In the genomic region with DNA sequence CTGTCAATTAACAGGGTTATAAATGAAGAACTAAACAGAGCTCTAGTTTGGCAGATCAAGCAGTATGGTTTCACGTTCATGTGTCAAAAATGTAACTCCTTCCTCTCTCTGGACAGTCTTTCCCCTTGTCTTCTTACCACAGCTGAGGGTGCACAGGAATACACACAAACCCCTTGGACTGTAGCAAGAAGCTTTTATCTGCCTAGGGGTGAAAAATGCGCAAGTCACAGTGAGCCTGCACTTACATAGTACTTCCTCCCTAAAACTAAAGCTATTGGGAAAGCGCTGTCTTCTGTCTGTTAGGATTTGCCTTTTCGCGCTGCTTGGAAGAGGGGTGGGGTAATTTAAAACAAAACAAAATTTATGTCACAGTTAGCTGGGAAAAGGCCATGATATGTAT, we compare ENCODE assay signal across 14 mouse cellular contexts. TPM values are rescaled to one million over a fixed set of nuclear protein-coding genes. Genes with fewer than 3 reads are reported as not detected.
DNase-seq lines count a peak whose midpoint lies in the region; ATAC-seq and TF ChIP-seq lines count a peak whose summit lies in the region.
"Had no signal": no experiment of that assay in that cellular context is flagged by ENCODE, and none has a peak within 500 bp of the region (broad histone marks: within the 10 kb centered on the region; RNA-seq: fewer than 3 reads in every experiment).

No protein-coding gene starts in this region.

- TF ChIP-seq CTCF in C2C12 (IDR thresholded peaks at IDR 0.05; ENCODE audit: control insufficient read depth, insufficient read depth, insufficient read length): no peak

- H3ac ChIP-seq in C2C12 (ENCODE audit: control insufficient read depth, insufficient read length, low read depth): peak overlapping the region; percentile 6

- H3K4me3 ChIP-seq in liver, embryonic 15.5 days (replicated peaks): peak overlapping the region; percentile 7; the same call in 1 of the 2 replicates
- no peak overlapping the region for H3K4me3 ChIP-seq in liver, embryonic 12.5 days
- no peak overlapping the region for H3K4me3 ChIP-seq in C2C12 (ENCODE audit: insufficient read depth, poor library complexity, severe bottlenecking)
- H3K4me3 ChIP-seq: hindbrain, embryonic 15.5 days; layer of hippocampus, adult 2 months; limb, embryonic 13.5 days; neural tube, embryonic 12.5 days had no signal

- no peak; the same call in 1 of the 2 replicates for ATAC-seq in liver, embryonic 15.5 days (ENCODE audit: insufficient read depth)
- no peak for ATAC-seq in liver, embryonic 12.5 days
- ATAC-seq in megakaryocyte progenitor cell, adult 5-6 weeks (replicated peaks; ENCODE audit: poor library complexity): peak; percentile 65
- ATAC-seq in megakaryocyte-erythroid progenitor cell, adult 5-6 weeks (replicated peaks; ENCODE audit: low FRiP score, low TSS enrichment, poor library complexity, severe bottlenecking): no peak

- H3K27ac ChIP-seq in liver, embryonic 15.5 days (replicated peaks): peak overlapping the region; percentile 39; the same call in 1 of the 2 replicates
- no peak overlapping the region for H3K27ac ChIP-seq in liver, embryonic 12.5 days
- H3K27ac ChIP-seq: hindbrain, embryonic 15.5 days; layer of hippocampus, adult 2 months; limb, embryonic 13.5 days; neural tube, embryonic 12.5 days had no signal

- peak; percentile 41 for DNase-seq in NIH3T3 (ENCODE audit: low read depth)
- no peak for DNase-seq in kidney, postnatal 4 days
- DNase-seq in B cell, adult 2 months: no peak
- DNase-seq: cerebellum, adult 9-10 months; right cerebral cortex, postnatal 25 days had no signal

- no peaks in the 10 kb centered on the region for H3K4me1 ChIP-seq in liver, embryonic 15.5 days (replicated peaks)
- H3K4me1 ChIP-seq in liver, embryonic 12.5 days: no peaks in the 10 kb centered on the region
- H3K4me1 ChIP-seq: hindbrain, embryonic 15.5 days; neural tube, embryonic 12.5 days had no signal

- no peaks in the 10 kb centered on the region for H3K79me3 ChIP-seq in C2C12 (ENCODE audit: low read depth)

- H3K79me2 ChIP-seq in C2C12 (ENCODE audit: control insufficient read depth, insufficient read depth): no peaks in the 10 kb centered on the region

- H3K9me3 ChIP-seq in liver, embryonic 15.5 days (replicated peaks): no peaks in the 10 kb centered on the region
- H3K9me3 ChIP-seq in liver, embryonic 12.5 days (replicated peaks): no peaks in the 10 kb centered on the region
- H3K9me3 ChIP-seq: hindbrain, embryonic 15.5 days; limb, embryonic 13.5 days; neural tube, embryonic 12.5 days had no signal

- no peaks in the 10 kb centered on the region for H3K27me3 ChIP-seq in liver, embryonic 15.5 days
- no peaks in the 10 kb centered on the region for H3K27me3 ChIP-seq in liver, embryonic 12.5 days (replicated peaks)
- H3K27me3 ChIP-seq in C2C12 (ENCODE audit: control insufficient read depth, insufficient read depth, insufficient read length): no peaks in the 10 kb centered on the region
- H3K27me3 ChIP-seq: hindbrain, embryonic 15.5 days; limb, embryonic 13.5 days; neural tube, embryonic 12.5 days had no signal

- 47% methylated on average over 5 of the region's 5 CpGs for WGBS in liver, embryonic 15.5 days (ENCODE audit: insufficient replicate concordance)
- 45% methylated on average over 5 of the region's 5 CpGs for WGBS in liver, embryonic 12.5 days (ENCODE audit: insufficient replicate concordance)

- H3K36me3 ChIP-seq in liver, embryonic 15.5 days (replicated peaks): no peaks in the 10 kb centered on the region
- no peaks in the 10 kb centered on the region for H3K36me3 ChIP-seq in liver, embryonic 12.5 days
- no peaks in the 10 kb centered on the region for H3K36me3 ChIP-seq in C2C12 (ENCODE audit: control insufficient read depth, insufficient read depth)
- H3K36me3 ChIP-seq: limb, embryonic 13.5 days had no signal

- H3K4me2 ChIP-seq in liver, embryonic 15.5 days: no peak overlapping the region
- H3K4me2 ChIP-seq in liver, embryonic 12.5 days: no peak overlapping the region
- H3K4me2 ChIP-seq: hindbrain, embryonic 15.5 days; limb, embryonic 13.5 days; neural tube, embryonic 12.5 days had no signal

- H3K9ac ChIP-seq in liver, embryonic 15.5 days: no peak overlapping the region
- no peak overlapping the region for H3K9ac ChIP-seq in liver, embryonic 12.5 days
- H3K9ac ChIP-seq: hindbrain, embryonic 15.5 days; limb, embryonic 13.5 days; neural tube, embryonic 12.5 days had no signal

TF ChIP-seq in C2C12, 6 proteins besides CTCF, POLR2A, EP300 and RAD21:
- no peak for TF ChIP-seq USF1 (IDR thresholded peaks at IDR 0.05; ENCODE audit: low read depth)
- TF ChIP-seq FOSL1 (IDR thresholded peaks at IDR 0.05; ENCODE audit: insufficient read depth, low read length, poor library complexity, severe bottlenecking): no peak
- TF ChIP-seq MYOD1 (IDR thresholded peaks at IDR 0.05; ENCODE audit: control insufficient read depth, insufficient read length, low read depth): no peak
- no peak for TF ChIP-seq MYOG (IDR thresholded peaks at IDR 0.05; ENCODE audit: control insufficient read depth, extremely low read depth, insufficient read length)
- TF ChIP-seq MAX (IDR thresholded peaks at IDR 0.05): no peak
- TF ChIP-seq CEBPB (IDR thresholded peaks at IDR 0.05; ENCODE audit: low read depth): no peak

RNA-seq across cellular contexts. Expression of a gene that starts 3.5 kb away (rescaled TPM):
- polyA plus RNA-seq in liver, embryonic 15.5 days (2015; fragmentation: Nextera tagmentation; extraction: Ambion mirVana): 1.8 and 2.0 TPM in 2 replicates
- 0.63 and 0.76 TPM in 2 replicates for polyA plus RNA-seq in liver, embryonic 12.5 days (2016; fragmentation: Nextera tagmentation; extraction: Ambion mirVana)
- polyA plus RNA-seq in C2C12 (2012; fragmentation: generic; extraction: Trizol): 0.01 TPM
- 74.6 and 105 TPM in 2 replicates for total RNA-seq in megakaryocyte progenitor cell, adult 5-6 weeks (2015)
- 41.8 and 52.4 TPM in 2 replicates for total RNA-seq in megakaryocyte progenitor cell, adult 5-6 weeks (2017)
- total RNA-seq in megakaryocyte-erythroid progenitor cell, adult 5-6 weeks (2014; fragmentation: Nextera tagmentation): 1.4 and 2.4 TPM in 2 replicates
- 2.6 and 5.4 TPM in 2 replicates for total RNA-seq in megakaryocyte-erythroid progenitor cell, adult 5-6 weeks (2017)

RNA-seq across cellular contexts. Expression of a gene that starts 36.4 kb away (rescaled TPM):
- not detected in 2 replicates for polyA plus RNA-seq in liver, embryonic 15.5 days (2015; fragmentation: Nextera tagmentation; extraction: Ambion mirVana)
- polyA plus RNA-seq in liver, embryonic 12.5 days (2016; fragmentation: Nextera tagmentation; extraction: Ambion mirVana): not detected in 2 replicates
- polyA plus RNA-seq in C2C12 (2012; fragmentation: generic; extraction: Trizol): not detected
- total RNA-seq in megakaryocyte progenitor cell, adult 5-6 weeks (2015): not detected in 2 replicates
- not detected in 2 replicates for total RNA-seq in megakaryocyte progenitor cell, adult 5-6 weeks (2017)
- not detected in 2 replicates for total RNA-seq in megakaryocyte-erythroid progenitor cell, adult 5-6 weeks (2014; fragmentation: Nextera tagmentation)
- not detected in 2 replicates for total RNA-seq in megakaryocyte-erythroid progenitor cell, adult 5-6 weeks (2017)
- total RNA-seq: layer of hippocampus, adult 2 months had no signal
- polyA plus RNA-seq: hindbrain, embryonic 15.5 days; limb, embryonic 13.5 days; neural tube, embryonic 12.5 days had no signal

RNA-seq across cellular contexts. Expression of a gene that starts 37.1 kb away (rescaled TPM):
- polyA plus RNA-seq in liver, embryonic 15.5 days (2015; fragmentation: Nextera tagmentation; extraction: Ambion mirVana): 2.0 and 2.4 TPM in 2 replicates
- polyA plus RNA-seq in liver, embryonic 12.5 days (2016; fragmentation: Nextera tagmentation; extraction: Ambion mirVana): 2.7 and 2.9 TPM in 2 replicates
- 5.0 TPM for polyA plus RNA-seq in C2C12 (2012; fragmentation: generic; extraction: Trizol)
- total RNA-seq in megakaryocyte progenitor cell, adult 5-6 weeks (2015): 41.4 and 46.5 TPM in 2 replicates
- total RNA-seq in megakaryocyte progenitor cell, adult 5-6 weeks (2017): 38.9 and 39.0 TPM in 2 replicates
- total RNA-seq in megakaryocyte-erythroid progenitor cell, adult 5-6 weeks (2014; fragmentation: Nextera tagmentation): 0.77 TPM in 1 of 2 replicates, not detected in the other
- 0.46 TPM in 1 of 2 replicates, not detected in the other for total RNA-seq in megakaryocyte-erythroid progenitor cell, adult 5-6 weeks (2017)

RNA-seq across cellular contexts. Expression of a gene that starts 46.9 kb away (rescaled TPM):
- polyA plus RNA-seq in liver, embryonic 15.5 days (2015; fragmentation: Nextera tagmentation; extraction: Ambion mirVana): not detected in 2 replicates
- not detected in 2 replicates for polyA plus RNA-seq in liver, embryonic 12.5 days (2016; fragmentation: Nextera tagmentation; extraction: Ambion mirVana)
- polyA plus RNA-seq in C2C12 (2012; fragmentation: generic; extraction: Trizol): not detected
- total RNA-seq in megakaryocyte progenitor cell, adult 5-6 weeks (2015): not detected in 2 replicates
- not detected in 2 replicates for total RNA-seq in megakaryocyte progenitor cell, adult 5-6 weeks (2017)
- not detected in 2 replicates for total RNA-seq in megakaryocyte-erythroid progenitor cell, adult 5-6 weeks (2014; fragmentation: Nextera tagmentation)
- total RNA-seq in megakaryocyte-erythroid progenitor cell, adult 5-6 weeks (2017): not detected in 2 replicates
- total RNA-seq: layer of hippocampus, adult 2 months had no signal
- polyA plus RNA-seq: hindbrain, embryonic 15.5 days; limb, embryonic 13.5 days; neural tube, embryonic 12.5 days had no signal
